Mouse (Mus musculus): ENCODE measurements at regions not wholly inside any gene's neighbourhood (a gene's known extent, or its start where the extent isn't known, plus 50 kb on each side); places are given as distances from the start of the nearest gene placed in this dataset.

GRCm38 (mm10) chr12:80001794-80002193 is 111.0 kb downstream of the Zfp36l1 start:
- no peak for TF ChIP-seq EP300 (IDR thresholded peaks at IDR 0.05; ENCODE audit: insufficient read depth, low read depth, low read length)
- no peak for TF ChIP-seq POLR2A (IDR thresholded peaks at IDR 0.05; ENCODE audit: insufficient read depth, low read depth, low read length)
- no peak for TF ChIP-seq CTCF (IDR thresholded peaks at IDR 0.05)

All from heart, adult 2 months (tissue).